Mouse (Mus musculus) olfactory bulb, adult 2 months (tissue): Measurements from ENCODE around the gene Plppr2. TPM values are rescaled to one million over a fixed set of nuclear protein-coding genes. Genes with fewer than 3 reads are reported as not detected.
A peak's percentile ranks its signal among the peaks of the same experiment; 100 is the strongest.

ENCODE experiments used
- H3K27ac ChIP-seq: fragments of 200-500 bp; 2 replicates; pipeline ENCODE4 v1.5.1; 2012; ENCODE audit warnings: low read depth, low read length; ENCODE audit not compliant: insufficient read depth
- H3K4me1 ChIP-seq: fragments of 200-500 bp; 2 replicates; pipeline ENCODE4 v1.6.1; 2012; ENCODE audit warnings: low read length; ENCODE audit not compliant: control insufficient read depth, insufficient read depth
- H3K4me3 ChIP-seq: fragments of 200-500 bp; 2 replicates; pipeline ENCODE4 v1.5.1; 2012; ENCODE audit warnings: mild to moderate bottlenecking, low read depth, low read length, moderate library complexity; ENCODE audit not compliant: insufficient read depth
- CTCF ChIP-seq: fragments of 200-500 bp; IDR thresholded peaks from 2 replicates; pipeline ENCODE4 v1.5.1; 2012; ENCODE audit warnings: low read depth, mild to moderate bottlenecking, low read length, moderate library complexity; ENCODE audit not compliant: insufficient read depth
- POLR2A ChIP-seq: fragments of 200-500 bp; IDR thresholded peaks from 2 replicates; pipeline ENCODE4 v1.6.1; 2012; ENCODE audit warnings: mild to moderate bottlenecking, low read depth, low read length, moderate library complexity; ENCODE audit not compliant: insufficient read depth
- WGBS: fragments of 180-500 bp; shearing (Covaris S2); methylation state at CpG from one replicate; pipeline ENCODE4 v1.1.7; 2018; 5-methylcytosine and 5-hydroxymethylcytosine counted together
- polyA plus RNA-seq: library from polyadenylated mRNA; stranded (reverse); fragments of >200 nt; gene quantifications from 2 replicates; pipeline ENCODE4 v1.2.4, GENCODE M21; 2012; ENCODE audit warnings: low replicate concordance; ENCODE audit not compliant: missing spikeins, insufficient read depth, insufficient read length

Gene Plppr2
- polyA plus RNA-seq, 1 experiment: not detected

GRCm38 (mm10) chr9:21958372-21958771 lies 21.5 kb downstream of the Plppr2 start:
- Histone ChIP-seq H3K4me3 (no peak overlapping the region), H3K4me1 (peaks cover 35% of the 10 kb centered on the region), H3K27ac (no peak overlapping the region)
- 91% methylated on average over 5 of the region's 5 CpGs for WGBS
- TF ChIP-seq POLR2A (no peak), CTCF (no peak)

- no peak for TF ChIP-seq CTCF
- Histone ChIP-seq H3K27ac (no peak overlapping the region), H3K4me1 (peaks cover 28% of the 10 kb centered on the region), H3K4me3 (no peak overlapping the region)
- WGBS: 93% methylated on average over 7 of the region's 7 CpGs
These were observed 22.4 kb downstream of the Plppr2 start for GRCm38 (mm10) chr9:21959244-21959643.

- TF ChIP-seq POLR2A (no peak), CTCF (no peak)
- WGBS: 69% methylated on average over 9 of the region's 9 CpGs
- no peak overlapping the region for H3K4me3 ChIP-seq
- H3K4me1 ChIP-seq: peaks cover 27% of the 10 kb centered on the region
- H3K27ac ChIP-seq: no peak overlapping the region
These were observed 23.3 kb downstream of the Plppr2 start for GRCm38 (mm10) chr9:21960135-21960534.

- Histone ChIP-seq H3K4me1 (peaks cover 27% of the 10 kb centered on the region), H3K4me3 (no peak overlapping the region), H3K27ac (no peak overlapping the region)
- 45% methylated on average over 26 of the region's 26 CpGs for WGBS
- no peak for TF ChIP-seq POLR2A
- no peak for TF ChIP-seq CTCF
These were observed 23.9 kb downstream of the Plppr2 start for GRCm38 (mm10) chr9:21960558-21961208.

- peak overlapping the region; percentile 42 for H3K4me3 ChIP-seq
- H3K27ac ChIP-seq: no peak overlapping the region
- WGBS: 4% methylated on average over 35 of the region's 35 CpGs
- TF ChIP-seq POLR2A (no peak), CTCF (no peak)
- peaks cover 27% of the 10 kb centered on the region for H3K4me1 ChIP-seq
These were observed 24.6 kb downstream of the Plppr2 start for GRCm38 (mm10) chr9:21961366-21961980.

- 2% methylated on average over 15 of the region's 15 CpGs for WGBS
- TF ChIP-seq CTCF (no peak), POLR2A (no peak)
- H3K27ac ChIP-seq: no peak overlapping the region
- H3K4me3 ChIP-seq: peak overlapping the region; percentile 42
- H3K4me1 ChIP-seq: peaks cover 24% of the 10 kb centered on the region
These were observed 25.2 kb downstream of the Plppr2 start for GRCm38 (mm10) chr9:21962010-21962409.

- WGBS: 6% methylated on average over 34 of the region's 34 CpGs
- no peak for TF ChIP-seq CTCF
- TF ChIP-seq POLR2A: no peak
- Histone ChIP-seq H3K4me3 (peak overlapping the region; percentile 42), H3K4me1 (peaks cover 24% of the 10 kb centered on the region), H3K27ac (no peak overlapping the region)
These were observed 25.7 kb downstream of the Plppr2 start for GRCm38 (mm10) chr9:21962416-21963059.

GRCm38 (mm10) chr9:21963417-21963816 lies 26.6 kb downstream of the Plppr2 start, which contains the start of gene Epor:
Gene Epor, minus strand, starts transcription at chr9:21963506.
- TF ChIP-seq CTCF (no peak), POLR2A (no peak)
- Histone ChIP-seq H3K27ac (no peak within 1 kb of the TSS), H3K4me1 (peaks cover 24% of the 10 kb centered on the region), H3K4me3 (peak within 1 kb of the TSS; percentile 42)
- WGBS: 55% methylated on average over 8 of the region's 8 CpGs

- Histone ChIP-seq H3K27ac (no peak overlapping the region), H3K4me3 (no peak overlapping the region), H3K4me1 (peaks cover 4% of the 10 kb centered on the region; the same call in 1 of the 2 replicates)
- 65% methylated on average over 6 of the region's 6 CpGs for WGBS
- TF ChIP-seq POLR2A (no peak), CTCF (no peak)
These were observed 32.0 kb downstream of the Plppr2 start for GRCm38 (mm10) chr9:21968883-21969282.
